8 mouse cellular contexts compared by ENCODE assay signal in genomic region chr6:40393213-40393612, GRCm38 (mm10). TPM values are rescaled to one million over a fixed set of nuclear protein-coding genes. Genes with fewer than 3 reads are reported as not detected.
A peak's percentile ranks its signal among the peaks of the same experiment; 100 is the strongest.
DNase-seq lines count a peak whose midpoint lies in the region; ATAC-seq lines count a peak whose summit lies in the region.

No protein-coding gene starts in this region.

- H3K9ac ChIP-seq in forebrain, embryonic 14.5 days (ENCODE audit: low read length): no peak overlapping the region
- H3K9ac ChIP-seq in hindbrain, embryonic 11.5 days (ENCODE audit: low read depth, low read length): no peak overlapping the region

- no peaks in the 10 kb centered on the region for H3K27me3 ChIP-seq in forebrain, embryonic 14.5 days (replicated peaks; ENCODE audit: control insufficient read depth, insufficient read depth, low read length)
- no peaks in the 10 kb centered on the region for H3K27me3 ChIP-seq in hindbrain, embryonic 11.5 days (ENCODE audit: control insufficient read depth, insufficient read depth, low read length)

- H3K4me3 ChIP-seq in forebrain, embryonic 14.5 days (ENCODE audit: low read depth, low read length): no peak overlapping the region
- no peak overlapping the region for H3K4me3 ChIP-seq in hindbrain, embryonic 11.5 days (ENCODE audit: low read depth, low read length)

- peak; percentile 93 for ATAC-seq in cerebellum, adult (ENCODE audit: insufficient number of reproducible peaks, low FRiP score, low TSS enrichment)
- ATAC-seq in forebrain, embryonic 14.5 days: peak; percentile 97
- ATAC-seq in hindbrain, embryonic 11.5 days (ENCODE audit: low FRiP score): peak; percentile 91

- no peak overlapping the region for H3K4me2 ChIP-seq in forebrain, embryonic 14.5 days (ENCODE audit: low read length)
- H3K4me2 ChIP-seq in hindbrain, embryonic 11.5 days (replicated peaks; ENCODE audit: low read depth, low read length): no peak overlapping the region

- H3K4me1 ChIP-seq in forebrain, embryonic 14.5 days (ENCODE audit: control insufficient read depth, insufficient read depth, low read length): no peaks in the 10 kb centered on the region
- no peaks in the 10 kb centered on the region for H3K4me1 ChIP-seq in hindbrain, embryonic 11.5 days (replicated peaks; ENCODE audit: control insufficient read depth, insufficient read depth, low read length)

- H3K36me3 ChIP-seq in forebrain, embryonic 14.5 days (ENCODE audit: control insufficient read depth, insufficient read depth, low read length): peaks cover 11% of the 10 kb centered on the region
- no peaks in the 10 kb centered on the region for H3K36me3 ChIP-seq in hindbrain, embryonic 11.5 days (ENCODE audit: control insufficient read depth, insufficient read depth, low read length)

- WGBS in forebrain, embryonic 14.5 days: 1% methylated on average over 3 of the region's 3 CpGs
- WGBS in hindbrain, embryonic 11.5 days: 25% methylated on average over 3 of the region's 3 CpGs

- no peaks in the 10 kb centered on the region for H3K9me3 ChIP-seq in forebrain, embryonic 14.5 days (replicated peaks; ENCODE audit: control insufficient read depth, low read length)
- H3K9me3 ChIP-seq in hindbrain, embryonic 11.5 days (ENCODE audit: control insufficient read depth, low read length): no peaks in the 10 kb centered on the region

- DNase-seq in MN1 (ENCODE audit: low spot score): peak; percentile 67
- peak; percentile 97 for DNase-seq in forebrain, embryonic 14.5 days (ENCODE audit: low spot score)
- peak; percentile 83 for DNase-seq in hindbrain, embryonic 11.5 days (ENCODE audit: low spot score)
- DNase-seq in layer of hippocampus, adult 9-11 months: peak; percentile 91
- DNase-seq in lung, postnatal 10 days: peak; percentile 88
- DNase-seq in right cerebral cortex, adult 18-20 months: peak; percentile 91
- no peak for DNase-seq in spleen, postnatal 36 days (ENCODE audit: low spot score in 2 of 2)

- H3K27ac ChIP-seq in forebrain, embryonic 14.5 days (ENCODE audit: low read depth, low read length): peak overlapping the region; percentile 27; the same call in 1 of the 2 replicates
- H3K27ac ChIP-seq in hindbrain, embryonic 11.5 days (ENCODE audit: low read depth, low read length): no peak overlapping the region

RNA-seq across cellular contexts. Expression of gene E330009J07Rik, which starts 42.7 kb away (rescaled TPM):
- polyA plus RNA-seq in forebrain, embryonic 14.5 days (2014; fragmentation: Nextera tagmentation; extraction: Ambion mirVana): 35.8 and 38.7 TPM in 2 replicates
- 14.8 and 16.8 TPM in 2 replicates for polyA plus RNA-seq in hindbrain, embryonic 11.5 days (2014; fragmentation: Nextera tagmentation; extraction: Ambion mirVana)

RNA-seq across cellular contexts. Expression of gene Wee2, which starts 45.7 kb away (rescaled TPM):
- 0.07 and 0.23 TPM in 2 replicates for polyA plus RNA-seq in forebrain, embryonic 14.5 days (2014; fragmentation: Nextera tagmentation; extraction: Ambion mirVana)
- 0.13 and 0.19 TPM in 2 replicates for polyA plus RNA-seq in hindbrain, embryonic 11.5 days (2014; fragmentation: Nextera tagmentation; extraction: Ambion mirVana)

Comparison
In these comparisons a context has a peak if more than half of its experiments do, and no peak if none do; other contexts are left out.
1. DNase-seq: peak in MN1 (single experiment), forebrain, embryonic 14.5 days (single experiment), hindbrain, embryonic 11.5 days (single experiment), layer of hippocampus, adult 9-11 months (single experiment), lung, postnatal 10 days (single experiment) and right cerebral cortex, adult 18-20 months (single experiment); none in spleen, postnatal 36 days (0 of 2).
2. Peak in every context shown above with its lines, with median percentiles within 50 percentile points of each other: ATAC-seq.